Mouse (Mus musculus) G1E (cell line): ENCODE measurements at regions not wholly inside any gene's neighbourhood (a gene's known extent, or its start where the extent isn't known, plus 50 kb on each side); places are given as distances from the start of the nearest gene placed in this dataset.

ENCODE experiments used
- ATAC-seq: 2 replicates; pipeline ENCODE4 v1.8.0; 2016; ENCODE audit warnings: mild to moderate bottlenecking; ENCODE audit not compliant: insufficient number of reproducible peaks, poor library complexity, low FRiP score, severe bottlenecking; ENCODE audit errors: extremely low read depth
- DNase-seq: peaks from one replicate; pipeline ENCODE4 v3.0.0; 2012; ENCODE audit warnings: low spot score
- H3K27me3 ChIP-seq: 2 replicates; pipeline ENCODE4 v1.6.1; 2012; ENCODE audit warnings: mild to moderate bottlenecking, low read length, inconsistent platforms; ENCODE audit not compliant: insufficient read depth
- H3K36me3 ChIP-seq: replicated peaks from 2 replicates; pipeline ENCODE3; 2012; ENCODE audit warnings: mild to moderate bottlenecking, inconsistent platforms
- H3K4me1 ChIP-seq: 2 replicates; pipeline ENCODE4 v1.6.1; 2012; ENCODE audit warnings: low read depth, low read length, inconsistent platforms, mixed read lengths; ENCODE audit not compliant: insufficient read depth
- H3K4me3 ChIP-seq: 2 replicates; pipeline ENCODE4 v1.5.1; 2012; ENCODE audit warnings: low read depth, mild to moderate bottlenecking, inconsistent platforms, low read length, moderate library complexity, mixed read lengths
- H3K9me3 ChIP-seq: replicated peaks from 2 replicates; pipeline ENCODE4 v1.6.1; 2012; ENCODE audit warnings: inconsistent platforms
- CTCF ChIP-seq: IDR thresholded peaks from 2 replicates; pipeline ENCODE4 v1.5.1; 2012; ENCODE audit warnings: low read depth, low read length, inconsistent platforms, mixed read lengths
- GATA1 ChIP-seq: IDR thresholded peaks from 2 replicates; pipeline ENCODE4 v1.6.1; 2012; ENCODE audit warnings: borderline replicate concordance, low read length, inconsistent platforms, mixed read lengths
- GATA2 ChIP-seq: IDR thresholded peaks from 2 replicates; pipeline ENCODE4 v1.6.1; 2012; ENCODE audit warnings: low read depth, low read length, inconsistent platforms, borderline replicate concordance
- POLR2AphosphoS5 ChIP-seq: IDR thresholded peaks from 2 replicates; pipeline ENCODE4 v1.6.1; 2012; ENCODE audit warnings: low read depth, low read length, inconsistent platforms; ENCODE audit not compliant: insufficient replicate concordance
- TAL1 ChIP-seq: conservative IDR thresholded peaks from 2 replicates; pipeline ENCODE4 v1.6.1; 2012; ENCODE audit warnings: low read depth, low read length, inconsistent platforms, mixed read lengths

DNA sequence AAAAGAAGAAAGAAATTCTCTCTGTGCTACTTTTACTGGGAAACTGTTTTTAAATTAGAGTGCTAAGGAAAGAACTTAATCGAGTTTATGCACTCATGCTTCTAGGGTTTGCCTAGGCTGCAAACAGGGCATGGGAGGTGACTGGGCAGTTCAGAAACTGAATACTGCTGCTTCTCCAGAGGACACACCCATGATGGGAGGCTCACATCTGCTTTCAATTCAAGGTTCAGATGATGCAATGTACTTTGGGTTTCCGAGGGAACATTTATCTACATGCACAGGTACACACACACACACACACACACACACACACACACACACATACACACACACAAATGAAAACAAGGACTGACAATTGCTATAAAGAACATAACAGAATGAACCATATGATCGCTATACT lies 417.4 kb downstream of the Htr7 start:
- no peaks in the 10 kb centered on the region for H3K27me3 ChIP-seq
- ATAC-seq (peak; percentile 68), DNase-seq (peak; percentile 43)
- H3K4me1 ChIP-seq, result peaks cover 41% of the 10 kb centered on the region
- H3K36me3 ChIP-seq, result no peaks in the 10 kb centered on the region
- TF ChIP-seq TAL1 (0 out of 2 replicates have a peak, but pooled peaks have one; percentile 9), POLR2AphosphoS5 (no peak)
- no peaks in the 10 kb centered on the region for H3K9me3 ChIP-seq
- no peak overlapping the region; the same call in 1 of the 2 replicates for H3K4me3 ChIP-seq

DNA sequence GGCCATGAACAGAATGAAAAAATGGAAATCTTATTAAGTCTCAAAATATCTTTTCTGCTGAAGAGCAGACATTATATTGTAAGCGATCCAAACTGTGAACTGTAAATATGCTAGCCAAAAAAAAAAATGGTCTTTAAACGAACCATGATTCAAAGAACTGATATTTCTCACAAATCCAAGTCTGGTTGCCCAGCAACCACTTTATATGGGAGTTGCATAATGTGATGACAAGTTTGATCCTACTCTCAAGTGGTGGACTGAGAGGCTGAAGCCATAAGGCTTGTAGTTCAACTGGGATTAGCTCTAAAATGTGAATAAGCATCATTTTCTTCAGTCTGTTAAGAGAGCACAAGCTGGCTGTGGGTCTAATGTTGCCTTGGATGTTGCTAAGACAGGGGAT lies 435.5 kb downstream of the Htr7 start:
- Histone ChIP-seq H3K9me3 (no peaks in the 10 kb centered on the region), H3K4me3 (no peak overlapping the region), H3K4me1 (no peaks in the 10 kb centered on the region), H3K36me3 (no peaks in the 10 kb centered on the region), H3K27me3 (no peaks in the 10 kb centered on the region)
- no peak for TF ChIP-seq GATA2
- no peak for TF ChIP-seq TAL1
- TF ChIP-seq GATA1, result no peak
- TF ChIP-seq POLR2AphosphoS5, result no peak
- no peak for TF ChIP-seq CTCF
- DNase-seq, result no peak
- ATAC-seq, result no peak

DNA sequence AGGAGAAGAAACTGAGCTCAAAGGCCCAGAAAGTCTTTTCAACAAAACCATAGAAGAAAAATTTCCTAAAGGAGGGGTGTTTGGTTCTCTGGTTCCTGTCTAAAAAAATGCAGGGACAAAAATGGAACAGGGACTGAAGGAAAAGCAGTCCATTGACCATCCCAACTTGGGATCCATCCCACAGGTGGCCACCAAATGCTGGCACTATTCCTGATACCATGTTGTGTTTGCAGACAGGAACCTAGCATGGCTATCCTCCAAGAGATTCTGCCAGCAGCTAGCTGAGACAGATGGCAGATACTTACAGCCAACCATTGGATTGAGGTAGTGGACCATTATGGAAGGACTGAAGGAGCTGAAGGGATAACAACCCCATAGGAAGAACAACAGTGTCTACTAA lies 461.9 kb downstream of the Htr7 start:
- Histone ChIP-seq H3K9me3 (no peaks in the 10 kb centered on the region), H3K4me1 (peaks cover under 1% of the 10 kb centered on the region; the same call in 1 of the 2 replicates), H3K27me3 (no peaks in the 10 kb centered on the region), H3K4me3 (no peak overlapping the region), H3K36me3 (no peaks in the 10 kb centered on the region)
- TF ChIP-seq CTCF, result no peak
- TF ChIP-seq TAL1, result no peak
- no peak for TF ChIP-seq POLR2AphosphoS5
- no peak for TF ChIP-seq GATA1
- TF ChIP-seq GATA2, result no peak
- ATAC-seq (no peak), DNase-seq (no peak)

DNA sequence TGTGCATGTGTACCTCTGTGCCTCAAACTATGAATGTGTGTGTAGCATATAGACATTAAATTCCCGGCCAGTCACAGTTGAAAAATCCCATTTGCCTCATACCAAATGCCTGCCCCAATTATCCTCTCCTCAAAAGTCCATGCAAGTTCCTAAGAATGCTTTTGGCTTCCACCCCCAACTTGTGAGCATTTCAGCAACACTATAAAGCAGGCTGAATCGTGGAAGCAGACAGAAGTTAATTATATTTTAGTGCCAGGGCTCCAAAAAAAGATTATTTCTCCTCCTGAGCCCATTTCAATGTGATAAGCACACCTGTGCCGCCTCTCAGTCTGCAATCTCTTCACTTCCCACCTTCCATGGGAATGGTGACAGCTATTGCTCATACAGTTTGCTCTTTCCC lies 481.3 kb downstream of the Htr7 start:
- DNase-seq (no peak), ATAC-seq (no peak)
- H3K4me1 ChIP-seq, result no peaks in the 10 kb centered on the region
- no peaks in the 10 kb centered on the region for H3K36me3 ChIP-seq
- no peaks in the 10 kb centered on the region for H3K9me3 ChIP-seq
- no peak for TF ChIP-seq TAL1
- no peak for TF ChIP-seq CTCF
- TF ChIP-seq GATA1, result no peak
- TF ChIP-seq POLR2AphosphoS5, result no peak
- TF ChIP-seq GATA2, result no peak
- H3K4me3 ChIP-seq, result no peak overlapping the region
- no peaks in the 10 kb centered on the region for H3K27me3 ChIP-seq

DNA sequence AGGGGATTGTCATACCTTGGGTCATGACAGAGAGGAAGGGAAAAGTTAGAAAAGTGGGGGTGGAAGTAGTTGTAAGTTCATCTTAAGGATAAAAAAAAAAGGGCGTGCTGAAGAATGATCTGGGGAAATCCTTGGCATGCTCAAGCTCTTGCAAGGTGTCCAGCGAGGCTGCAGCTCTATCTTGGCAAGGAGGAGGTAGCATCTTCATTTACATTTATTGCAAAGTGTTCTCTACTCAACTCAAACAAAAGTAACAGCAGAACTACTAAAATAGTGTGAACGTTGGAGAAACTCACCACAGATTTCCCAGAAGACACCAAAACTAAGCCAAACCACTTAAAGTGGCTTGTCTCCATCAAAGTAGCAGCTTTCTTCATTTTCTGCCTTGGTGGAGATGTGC lies 507.9 kb downstream of the Htr7 start:
- no peaks in the 10 kb centered on the region for H3K9me3 ChIP-seq
- H3K4me3 ChIP-seq, result no peak overlapping the region
- no peaks in the 10 kb centered on the region for H3K27me3 ChIP-seq
- DNase-seq, result no peak
- no peak for ATAC-seq
- TF ChIP-seq TAL1 (no peak), GATA2 (no peak), CTCF (no peak), GATA1 (no peak), POLR2AphosphoS5 (no peak)
- H3K4me1 ChIP-seq, result no peaks in the 10 kb centered on the region
- H3K36me3 ChIP-seq, result no peaks in the 10 kb centered on the region

DNA sequence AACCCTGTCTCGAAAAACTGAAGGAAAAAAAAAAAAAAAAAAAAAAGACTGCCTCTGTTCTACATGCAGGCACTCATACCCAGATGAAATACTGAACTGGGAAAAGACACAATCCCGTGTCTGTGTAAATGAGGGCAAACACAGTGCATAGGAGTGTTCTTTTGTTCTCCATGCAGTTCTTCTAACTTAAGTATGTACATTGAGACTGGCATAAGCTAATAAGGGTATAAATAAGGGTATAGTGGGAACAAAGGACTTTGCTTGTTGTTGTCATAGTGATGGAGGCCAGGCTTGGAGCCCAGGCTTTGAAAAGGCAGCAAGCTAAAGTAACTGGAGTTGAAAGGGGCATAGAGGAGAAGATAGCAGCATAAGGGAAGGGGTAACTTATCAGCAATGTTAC lies 520.5 kb downstream of the Htr7 start:
- Histone ChIP-seq H3K36me3 (no peaks in the 10 kb centered on the region), H3K9me3 (no peaks in the 10 kb centered on the region), H3K4me1 (no peaks in the 10 kb centered on the region), H3K4me3 (no peak overlapping the region), H3K27me3 (no peaks in the 10 kb centered on the region)
- ATAC-seq (no peak), DNase-seq (no peak)
- TF ChIP-seq GATA2, result no peak
- no peak for TF ChIP-seq TAL1
- no peak for TF ChIP-seq POLR2AphosphoS5
- no peak for TF ChIP-seq CTCF
- TF ChIP-seq GATA1, result no peak

DNA sequence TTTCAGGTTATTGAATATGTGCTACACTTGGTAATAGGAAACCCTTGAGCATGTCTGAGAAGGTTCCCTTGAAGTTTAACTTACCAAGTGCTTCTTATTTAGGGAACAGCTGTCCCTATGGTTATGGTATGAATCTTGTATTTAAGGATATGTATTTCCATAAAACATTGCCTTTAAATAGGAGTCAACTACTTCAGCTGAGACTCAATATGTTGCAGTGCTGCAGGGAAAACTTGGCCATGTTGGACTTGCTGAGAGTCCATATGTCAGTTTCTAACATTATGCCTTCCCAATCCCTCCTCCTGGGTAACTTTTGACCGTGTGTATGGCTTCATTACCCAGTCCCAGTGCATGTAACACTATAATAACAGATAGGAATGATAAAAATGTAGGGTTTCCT lies 528.0 kb downstream of the Htr7 start:
- no peak for ATAC-seq

More for the DNA sequence above, 528.0 kb downstream of the Htr7 start:
- TF ChIP-seq GATA2, result no peak
- TF ChIP-seq GATA1, result no peak
- no peak for TF ChIP-seq CTCF
- no peak for TF ChIP-seq TAL1
- TF ChIP-seq POLR2AphosphoS5, result no peak
- Histone ChIP-seq H3K27me3 (no peaks in the 10 kb centered on the region), H3K9me3 (no peaks in the 10 kb centered on the region), H3K4me1 (no peaks in the 10 kb centered on the region), H3K36me3 (no peaks in the 10 kb centered on the region), H3K4me3 (no peak overlapping the region)
- DNase-seq, result no peak
